Mouse (Mus musculus): Measurements from ENCODE around the gene Pnkp. TPM values are rescaled to one million over a fixed set of nuclear protein-coding genes. Genes with fewer than 3 reads are reported as not detected.

Gene Pnkp
- 61.8 and 63.4 TPM in 2 replicates for polyA plus RNA-seq (2015; fragmentation: Nextera tagmentation; extraction: Ambion mirVana)

GRCm38 (mm10) chr7:44857042-44857552 lies at the start of gene Pnkp:
Gene Pnkp (plus strand): TSS chr7:44857139.
- peak; percentile 89 for DNase-seq (ENCODE audit: low spot score)

GRCm38 (mm10) chr7:44808927-44809326 lies 48.0 kb upstream of the Pnkp start:
- no peak for DNase-seq (ENCODE audit: low spot score)

GRCm38 (mm10) chr7:44809466-44809865 lies 47.5 kb upstream of the Pnkp start:
- DNase-seq (ENCODE audit: low spot score), result no peak

GRCm38 (mm10) chr7:44810365-44810764 lies 46.6 kb upstream of the Pnkp start:
- no peak for DNase-seq (ENCODE audit: low spot score)

- no peak for DNase-seq (ENCODE audit: low spot score)
Measured at GRCm38 (mm10) chr7:44810819-44811557, 46.0 kb upstream of the Pnkp start.

- no peak for DNase-seq (ENCODE audit: low spot score)
Measured at GRCm38 (mm10) chr7:44812651-44813325, 44.2 kb upstream of the Pnkp start.

GRCm38 (mm10) chr7:44813985-44814384 lies 43.0 kb upstream of the Pnkp start:
- no peak for DNase-seq (ENCODE audit: low spot score)

GRCm38 (mm10) chr7:44814423-44814822 lies 42.5 kb upstream of the Pnkp start:
- DNase-seq (ENCODE audit: low spot score), result no peak

GRCm38 (mm10) chr7:44814952-44815553 lies 41.9 kb upstream of the Pnkp start:
- DNase-seq (ENCODE audit: low spot score), result no peak

- DNase-seq (ENCODE audit: low spot score), result peak; percentile 100
Measured at GRCm38 (mm10) chr7:44815721-44816469, 41.0 kb upstream of the Pnkp start, which contains the start of the genes Nup62 and Il4i1. Gene Nup62 (plus strand): TSS chr7:44816088. Gene Il4i1 (plus strand): TSS chr7:44816387.

- no peak for DNase-seq (ENCODE audit: low spot score)
Measured at GRCm38 (mm10) chr7:44816470-44817021, 40.4 kb upstream of the Pnkp start, which contains the start of gene Atf5. Gene Atf5 (minus strand): TSS chr7:44816658.

GRCm38 (mm10) chr7:44817441-44817840 lies 39.5 kb upstream of the Pnkp start:
- no peak for DNase-seq (ENCODE audit: low spot score)

GRCm38 (mm10) chr7:44818164-44818563 lies 38.8 kb upstream of the Pnkp start:
- no peak for DNase-seq (ENCODE audit: low spot score)

- no peak for DNase-seq (ENCODE audit: low spot score)
Measured at GRCm38 (mm10) chr7:44818751-44819235, 38.1 kb upstream of the Pnkp start.

- no peak for DNase-seq (ENCODE audit: low spot score)
Measured at GRCm38 (mm10) chr7:44819391-44819790, 37.5 kb upstream of the Pnkp start.

- no peak for DNase-seq (ENCODE audit: low spot score)
Measured at GRCm38 (mm10) chr7:44819863-44820262, 37.1 kb upstream of the Pnkp start.

GRCm38 (mm10) chr7:44820525-44820924 lies 36.4 kb upstream of the Pnkp start:
- no peak for DNase-seq (ENCODE audit: low spot score)

GRCm38 (mm10) chr7:44821666-44822448 lies 35.1 kb upstream of the Pnkp start:
- DNase-seq (ENCODE audit: low spot score), result no peak

- peak; percentile 57 for DNase-seq (ENCODE audit: low spot score)
Measured at GRCm38 (mm10) chr7:44823409-44823808, 33.5 kb upstream of the Pnkp start.

GRCm38 (mm10) chr7:44824872-44825271 lies 32.1 kb upstream of the Pnkp start:
- peak; percentile 78 for DNase-seq (ENCODE audit: low spot score)
